Mouse (Mus musculus) left cerebral cortex, postnatal 36 days (tissue): Measurements from ENCODE around the gene H2al1b. TPM values are rescaled to one million over a fixed set of nuclear protein-coding genes. Genes with fewer than 3 reads are reported as not detected.
"Not testable (repeated sequence)": the region's sequence is repeated elsewhere in the genome, so short reads cannot be mapped to it uniquely, and the experiment has no call there.

ENCODE experiments used
- DNase-seq, 2 experiments: peaks; one replicate each; pipeline ENCODE4 v3.0.0; 2021 to 2022; ENCODE audit warnings: low spot score in 2 of 2, mixed read lengths in 1 of 2
- intact Hi-C: fragments of 180-260 bp; cut with DNase I; formaldehyde crosslinking; loops from one replicate; pipeline ENCODE4 v1.15.1; 2025
- total RNA-seq, 2 experiments: library from RNA; stranded (reverse); gene quantifications; 2 replicates each; pipeline ENCODE4 v1.2.3; 2021

Gene H2al1b
- total RNA-seq, 2 experiments from 2014 or later = not detected

GRCm38 (mm10) chrX:11327522-11327921 lies 25.3 kb downstream of the H2al1b start, which contains the start of gene H2al1j:
H2al1j (plus strand) TSS chrX:11327822.
- intact Hi-C loops, DNase-seq: not testable (repeated sequence)

- no peak for DNase-seq
- intact Hi-C loops = no loop called here
These were observed 43.5 kb downstream of the H2al1b start for GRCm38 (mm10) chrX:11345762-11346161.

GRCm38 (mm10) chrX:11346756-11347155 lies 44.5 kb downstream of the H2al1b start:
- intact Hi-C loops = no loop called here
- no peak for DNase-seq

Other genes starting within 250 kb of the H2al1b start
- not detected for gene H2al1a, start 3.2 kb upstream of the H2al1b start, total RNA-seq
- not detected for gene H2al1c, start 3.2 kb downstream of the H2al1b start, total RNA-seq
- not detected for gene H2al1d, start 6.4 kb downstream of the H2al1b start, total RNA-seq
- gene H2al1e, start 9.5 kb downstream of the H2al1b start, total RNA-seq = not detected
- gene H2al1f, start 12.7 kb downstream of the H2al1b start, total RNA-seq = not detected
- gene H2al1g, start 15.8 kb downstream of the H2al1b start, total RNA-seq = not detected
- not detected for gene H2al1h, start 19.1 kb downstream of the H2al1b start, total RNA-seq
- not detected for gene H2al1i, start 22.2 kb downstream of the H2al1b start, total RNA-seq
- gene H2al1j, start 25.4 kb downstream of the H2al1b start, total RNA-seq = not detected